Mouse (Mus musculus) limb, embryonic 15.5 days (tissue): ENCODE measurements at regions not wholly inside any gene's neighbourhood (a gene's known extent, or its start where the extent isn't known, plus 50 kb on each side); places are given as distances from the start of the nearest gene placed in this dataset.

ENCODE experiments used
- ATAC-seq: fragments of 200-750 bp; cut with Nextera tagmentation; 2 replicates; pipeline ENCODE4 v1.8.0; 2017; ENCODE audit warnings: low read depth, moderate TSS enrichment; ENCODE audit not compliant: insufficient number of reproducible peaks, low FRiP score, low TSS enrichment
- H3K27ac ChIP-seq: fragments of 300-500 bp; sonication (generic); 2 replicates; pipeline ENCODE4 v1.5.1; 2015; ENCODE audit warnings: moderate library complexity, mild to moderate bottlenecking, inconsistent platforms
- H3K27me3 ChIP-seq: fragments of 300-500 bp; sonication (generic); 2 replicates; pipeline ENCODE4 v1.6.1; 2015; ENCODE audit warnings: inconsistent platforms
- H3K36me3 ChIP-seq: fragments of 300-500 bp; sonication (generic); 2 replicates; pipeline ENCODE4 v1.6.1; 2015; ENCODE audit warnings: inconsistent platforms
- H3K4me1 ChIP-seq: fragments of 300-500 bp; sonication (generic); 2 replicates; pipeline ENCODE4 v1.6.1; 2015; ENCODE audit warnings: inconsistent platforms
- H3K4me2 ChIP-seq: fragments of 300-500 bp; sonication (generic); 2 replicates; pipeline ENCODE4 v1.6.1; 2015; ENCODE audit warnings: mild to moderate bottlenecking, inconsistent platforms
- H3K4me3 ChIP-seq: fragments of 300-500 bp; sonication (generic); 2 replicates; pipeline ENCODE4 v1.5.1; 2015; ENCODE audit warnings: mild to moderate bottlenecking, inconsistent platforms
- H3K9ac ChIP-seq: fragments of 300-500 bp; sonication (generic); 2 replicates; pipeline ENCODE4 v1.6.1; 2015; ENCODE audit warnings: inconsistent platforms
- H3K9me3 ChIP-seq: fragments of 300-500 bp; sonication (generic); 2 replicates; pipeline ENCODE4 v1.6.1; 2016; ENCODE audit warnings: inconsistent platforms
- WGBS: fragments of 180-500 bp; shearing (Covaris S2); methylation state at CpG from one replicate; pipeline ENCODE4 v1.1.7; 2015; 5-methylcytosine and 5-hydroxymethylcytosine counted together

DNA sequence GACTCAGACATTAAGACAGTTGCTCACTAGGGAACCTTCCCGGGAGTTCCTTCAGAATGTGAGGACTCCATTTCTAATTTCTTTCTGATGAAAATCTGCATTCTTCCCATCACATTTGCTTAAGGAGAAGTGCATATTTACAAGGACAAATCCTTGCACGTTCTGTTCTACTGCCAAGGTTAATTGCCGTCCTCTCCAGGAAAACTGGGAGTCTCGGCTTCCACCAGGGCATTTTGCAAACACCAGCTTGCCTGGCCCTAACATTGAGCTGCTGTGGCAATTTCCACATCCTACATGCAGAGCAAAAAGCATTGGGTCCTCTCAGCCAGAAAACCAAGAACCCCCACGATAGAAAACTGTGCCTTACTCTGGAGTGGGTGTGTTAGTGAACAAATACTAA, 91.5 kb upstream of the Noct start:
- Histone ChIP-seq H3K9me3 (no peaks in the 10 kb centered on the region), H3K4me1 (peaks cover 9% of the 10 kb centered on the region; the same call in 1 of the 2 replicates), H3K27me3 (no peaks in the 10 kb centered on the region), H3K4me3 (no peak overlapping the region), H3K36me3 (no peaks in the 10 kb centered on the region), H3K9ac (no peak overlapping the region), H3K27ac (no peak overlapping the region), H3K4me2 (no peak overlapping the region)
- no peak for ATAC-seq
- 68% methylated on average over 5 of the region's 5 CpGs for WGBS

DNA sequence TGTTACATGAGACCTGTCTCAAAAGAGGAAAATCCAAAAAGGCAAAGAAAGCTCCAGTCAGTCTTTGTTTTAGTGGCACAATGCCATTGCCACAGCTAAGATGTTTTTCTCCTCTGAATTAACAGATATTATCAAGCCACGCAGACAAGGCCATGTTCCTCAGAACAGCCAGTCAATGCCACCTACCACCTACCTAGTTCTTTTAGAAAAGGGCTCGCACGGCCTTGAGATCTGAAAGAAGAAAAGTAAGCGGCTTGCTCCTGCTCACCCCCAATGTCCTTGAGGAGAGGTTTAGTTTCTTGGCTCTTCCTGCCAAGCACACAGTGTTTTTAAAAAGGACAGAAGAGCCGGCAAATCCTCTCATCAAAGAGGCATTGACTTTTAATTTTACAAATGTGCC, 88.7 kb upstream of the Noct start:
- Histone ChIP-seq H3K4me2 (no peak overlapping the region), H3K27ac (0 out of 2 replicates have a peak overlapping the region, but pooled peaks have one; percentile 69), H3K36me3 (no peaks in the 10 kb centered on the region), H3K27me3 (no peaks in the 10 kb centered on the region), H3K9me3 (no peaks in the 10 kb centered on the region), H3K4me3 (no peak overlapping the region), H3K9ac (no peak overlapping the region), H3K4me1 (peaks cover 9% of the 10 kb centered on the region; the same call in 1 of the 2 replicates)
- no peak for ATAC-seq
- WGBS = 65% methylated on average over 5 of the region's 5 CpGs

DNA sequence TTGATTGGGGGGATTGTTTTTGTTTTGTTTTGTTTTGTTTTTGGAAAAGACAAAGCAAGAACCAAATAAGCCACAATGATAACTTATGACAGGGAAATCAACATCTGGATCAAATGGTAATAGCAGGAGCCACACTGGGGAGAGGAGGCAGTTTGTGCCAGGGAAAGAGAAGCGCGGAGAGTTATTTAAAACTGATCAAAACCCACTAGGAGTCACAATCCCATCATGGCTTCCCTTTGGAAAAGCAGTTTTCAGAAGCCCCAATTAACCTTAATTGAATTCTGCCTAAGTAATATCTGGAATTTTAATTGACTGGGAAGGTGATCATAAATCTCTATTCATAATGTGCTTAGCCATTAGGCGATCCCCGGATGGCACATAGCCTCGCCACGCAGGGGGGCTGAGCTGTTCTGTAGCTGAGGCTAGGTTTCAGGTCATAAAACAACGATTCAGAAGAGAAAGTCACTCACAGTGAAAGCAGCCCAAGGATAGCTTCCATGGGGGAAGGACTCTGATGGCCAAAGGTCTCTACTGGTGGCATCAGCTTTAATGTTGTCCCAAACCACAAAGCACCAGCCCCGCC, 86.4 kb upstream of the Noct start:
- Histone ChIP-seq H3K4me2 (no peak overlapping the region), H3K9ac (no peak overlapping the region), H3K27ac (no peak overlapping the region), H3K27me3 (no peaks in the 10 kb centered on the region), H3K4me1 (peaks cover 9% of the 10 kb centered on the region; the same call in 1 of the 2 replicates), H3K36me3 (no peaks in the 10 kb centered on the region), H3K9me3 (no peaks in the 10 kb centered on the region), H3K4me3 (no peak overlapping the region)
- WGBS = 47% methylated on average over 8 of the region's 8 CpGs
- ATAC-seq = no peak

DNA sequence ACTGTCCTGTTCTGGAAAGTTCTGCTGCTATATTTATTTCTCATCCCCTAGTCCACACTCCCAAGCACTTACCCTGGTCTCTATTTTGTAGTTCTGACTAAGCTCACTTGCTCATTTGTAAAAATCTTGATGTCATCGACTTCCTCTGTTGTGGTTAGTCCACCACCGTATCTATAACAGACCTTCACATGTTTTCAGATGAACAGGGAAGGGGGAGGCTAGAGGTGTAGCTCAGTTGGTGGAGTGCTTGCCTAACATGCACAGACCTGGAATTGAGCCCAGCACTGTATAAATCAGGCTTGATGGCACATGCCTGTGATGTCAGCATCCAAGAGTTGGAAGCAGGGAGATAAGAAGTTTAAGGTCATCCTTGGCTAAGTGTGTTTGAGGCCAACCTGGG, 78.3 kb upstream of the Noct start:
- Histone ChIP-seq H3K4me3 (no peak overlapping the region), H3K27me3 (no peaks in the 10 kb centered on the region), H3K9me3 (no peaks in the 10 kb centered on the region), H3K4me2 (no peak overlapping the region), H3K27ac (no peak overlapping the region), H3K9ac (no peak overlapping the region), H3K36me3 (no peaks in the 10 kb centered on the region), H3K4me1 (no peaks in the 10 kb centered on the region)
- ATAC-seq = no peak
- 74% methylated on average over 2 of the region's 2 CpGs for WGBS

DNA sequence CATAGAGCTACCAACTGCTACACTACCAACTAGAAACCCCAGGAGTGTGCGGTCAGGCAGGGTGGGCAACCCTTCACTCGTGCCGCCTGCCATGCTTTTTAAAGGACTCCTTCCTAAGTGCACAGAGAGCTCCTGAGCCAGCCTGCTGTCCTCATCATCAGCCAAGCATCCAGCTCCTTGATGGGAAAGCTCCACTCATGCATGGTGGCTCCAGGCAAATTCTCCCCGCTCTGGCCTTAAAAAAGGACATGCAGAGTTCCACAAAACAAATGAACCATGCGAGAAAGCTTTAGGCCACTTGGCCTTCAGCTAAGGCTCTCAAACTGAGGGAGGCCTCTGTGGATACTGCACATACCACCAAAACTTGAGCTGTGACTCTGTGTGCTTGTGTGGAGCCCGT, 74.2 kb upstream of the Noct start:
- H3K9me3 ChIP-seq = no peaks in the 10 kb centered on the region
- H3K4me2 ChIP-seq = no peak overlapping the region
- no peak overlapping the region for H3K9ac ChIP-seq
- H3K27me3 ChIP-seq = no peaks in the 10 kb centered on the region
- no peak for ATAC-seq
- WGBS = 90% methylated on average over 6 of the region's 6 CpGs
- no peak overlapping the region for H3K27ac ChIP-seq
- H3K36me3 ChIP-seq = no peaks in the 10 kb centered on the region
- H3K4me3 ChIP-seq = no peak overlapping the region
- peaks cover 4% of the 10 kb centered on the region; the same call in 1 of the 2 replicates for H3K4me1 ChIP-seq

DNA sequence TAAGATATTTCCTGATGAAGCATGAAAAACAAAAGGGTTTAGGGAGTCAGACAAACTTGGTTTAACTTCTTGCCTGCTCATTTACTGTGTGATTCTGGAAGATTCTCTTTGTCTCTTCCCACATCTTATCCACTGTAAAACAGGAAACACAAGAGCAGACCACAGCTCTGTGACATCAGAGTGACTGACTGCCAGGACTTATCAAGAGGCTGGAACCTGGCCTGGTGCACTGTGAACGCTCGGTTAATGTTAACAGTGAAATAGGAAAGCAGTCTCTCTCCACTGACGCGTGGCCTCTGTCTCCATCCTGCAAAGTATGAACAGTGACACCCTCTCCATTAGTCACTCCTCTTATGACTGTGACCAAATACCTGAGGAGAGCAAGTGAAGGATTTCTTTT, 73.1 kb upstream of the Noct start:
- Histone ChIP-seq H3K9me3 (no peaks in the 10 kb centered on the region), H3K4me1 (peaks cover 11% of the 10 kb centered on the region), H3K36me3 (no peaks in the 10 kb centered on the region), H3K4me2 (no peak overlapping the region), H3K9ac (no peak overlapping the region), H3K4me3 (no peak overlapping the region), H3K27ac (no peak overlapping the region), H3K27me3 (no peaks in the 10 kb centered on the region)
- WGBS = 75% methylated on average over 4 of the region's 4 CpGs
- no peak for ATAC-seq

DNA sequence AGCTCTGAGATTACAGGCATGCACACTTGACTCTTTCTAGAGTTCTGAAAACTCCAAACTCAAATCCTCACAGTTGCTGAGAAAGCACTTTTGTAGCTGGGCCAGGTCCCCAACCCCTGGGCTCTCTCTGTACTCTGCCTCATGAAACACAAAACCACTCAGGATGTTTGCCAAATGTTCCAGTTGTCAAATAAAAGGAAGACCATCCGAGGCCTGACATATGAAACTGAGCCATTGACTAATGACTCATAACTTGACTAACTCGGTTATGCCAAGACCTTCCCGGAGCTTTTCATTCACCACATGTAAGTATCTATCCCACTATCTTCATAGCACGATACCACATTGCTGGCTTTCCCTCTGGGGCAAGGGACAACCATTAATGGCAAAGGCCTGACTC, 68.6 kb upstream of the Noct start:
- H3K4me3 ChIP-seq = no peak overlapping the region
- WGBS = 26% methylated on average over 4 of the region's 4 CpGs
- H3K9me3 ChIP-seq = no peaks in the 10 kb centered on the region
- ATAC-seq = peak; percentile 53
- H3K36me3 ChIP-seq = no peaks in the 10 kb centered on the region
- no peak overlapping the region for H3K9ac ChIP-seq
- H3K27ac ChIP-seq = peak overlapping the region; percentile 63
- peaks cover 23% of the 10 kb centered on the region for H3K4me1 ChIP-seq
- no peak overlapping the region for H3K4me2 ChIP-seq
- no peaks in the 10 kb centered on the region for H3K27me3 ChIP-seq

DNA sequence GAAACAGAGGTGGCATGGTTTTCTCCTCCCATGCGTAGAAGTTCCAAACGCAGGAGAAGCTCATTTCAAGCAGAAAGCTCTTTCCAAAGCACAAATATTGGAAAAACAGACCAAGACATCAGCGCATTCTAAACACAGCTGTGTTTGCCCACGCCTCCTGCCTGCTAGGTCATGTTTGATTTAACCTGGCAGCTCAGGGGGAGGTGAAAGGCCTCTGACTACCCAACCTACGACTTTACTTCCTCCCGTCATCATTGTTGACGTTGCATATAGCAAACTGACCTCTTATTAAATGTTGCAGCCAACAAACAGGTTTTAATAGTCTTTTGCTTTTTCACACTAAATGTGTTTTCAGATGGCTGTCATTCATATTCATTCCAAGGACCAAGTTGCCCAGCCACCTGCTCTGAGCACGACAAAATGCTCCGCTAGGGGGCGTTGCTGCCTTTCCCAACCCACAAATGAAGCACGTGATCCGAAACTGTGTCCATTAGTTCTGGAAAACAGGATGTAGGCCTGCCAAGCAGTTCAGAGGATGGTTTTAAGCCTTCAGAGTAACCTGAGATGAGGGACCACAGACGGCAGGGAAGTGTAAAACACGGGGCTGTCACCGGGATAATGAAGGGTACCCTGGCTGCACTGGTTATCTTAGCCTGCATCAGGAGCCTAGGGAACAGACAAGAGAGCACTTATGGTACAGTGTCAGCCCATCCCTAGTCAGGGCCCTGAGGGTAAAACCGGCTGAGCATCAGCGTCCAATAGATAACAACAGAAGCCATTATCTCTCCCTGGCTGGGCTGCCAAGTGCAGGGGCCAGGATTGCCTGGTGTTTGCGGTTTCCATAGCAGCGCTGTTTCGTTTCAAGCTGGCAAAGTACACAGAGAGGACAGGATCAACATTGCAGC, 67.6 kb upstream of the Noct start:
- Histone ChIP-seq H3K4me3 (no peak overlapping the region), H3K9ac (no peak overlapping the region), H3K9me3 (no peaks in the 10 kb centered on the region), H3K4me1 (peaks cover 23% of the 10 kb centered on the region), H3K27me3 (no peaks in the 10 kb centered on the region), H3K36me3 (no peaks in the 10 kb centered on the region), H3K27ac (peak overlapping the region; percentile 63), H3K4me2 (no peak overlapping the region)
- 38% methylated on average over 20 of the region's 20 CpGs for WGBS
- ATAC-seq = no peak

DNA sequence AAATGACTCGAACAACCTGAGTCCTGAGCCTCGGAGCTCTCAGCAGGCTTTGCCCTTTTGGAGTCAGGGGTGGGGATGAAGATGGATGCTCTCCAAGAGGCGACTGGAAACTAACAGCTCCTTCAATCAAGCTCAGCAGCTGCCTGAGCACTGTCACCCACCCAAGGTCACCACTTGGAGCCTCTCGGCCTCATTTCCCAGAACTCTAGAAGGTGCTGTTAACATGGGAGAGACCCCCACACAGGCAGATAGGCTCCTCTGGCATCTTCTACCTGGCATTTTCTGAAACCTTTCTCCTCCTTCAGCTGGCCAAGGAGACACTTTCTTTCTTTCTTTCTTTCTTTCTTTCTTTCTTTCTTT, 67.0 kb upstream of the Noct start:
- Histone ChIP-seq H3K27me3 (no peaks in the 10 kb centered on the region), H3K36me3 (no peaks in the 10 kb centered on the region), H3K4me1 (peaks cover 23% of the 10 kb centered on the region), H3K4me2 (no peak overlapping the region), H3K4me3 (no peak overlapping the region), H3K27ac (no peak overlapping the region), H3K9ac (no peak overlapping the region), H3K9me3 (no peaks in the 10 kb centered on the region)
- no peak for ATAC-seq
- 49% methylated on average over 4 of the region's 4 CpGs for WGBS

DNA sequence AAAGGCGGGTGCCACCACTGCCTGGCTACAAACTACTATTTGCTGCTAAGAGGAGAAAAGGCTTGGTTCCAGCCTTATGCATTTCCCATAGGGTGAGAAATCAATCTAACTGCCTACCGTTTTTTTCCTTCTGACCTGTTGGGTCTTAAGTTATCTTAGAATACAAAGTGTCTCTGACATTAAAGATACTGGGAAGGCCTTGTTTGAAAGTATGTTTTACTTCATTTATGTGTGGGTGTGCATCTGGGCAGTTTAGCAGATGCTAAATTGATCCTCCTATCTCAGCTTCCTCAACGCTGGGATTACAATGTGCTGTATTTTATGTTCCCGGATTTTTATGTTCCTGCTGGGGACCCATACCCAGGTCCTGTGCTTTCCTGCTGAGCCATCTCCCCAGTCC, 65.8 kb upstream of the Noct start:
- no peak overlapping the region for H3K4me2 ChIP-seq
- no peak for ATAC-seq
- H3K27me3 ChIP-seq = no peaks in the 10 kb centered on the region
- WGBS = 51% methylated on average over 4 of the region's 4 CpGs
- no peak overlapping the region for H3K4me3 ChIP-seq
- H3K36me3 ChIP-seq = no peaks in the 10 kb centered on the region
- no peak overlapping the region for H3K9ac ChIP-seq
- H3K9me3 ChIP-seq = no peaks in the 10 kb centered on the region
- H3K27ac ChIP-seq = no peak overlapping the region
- H3K4me1 ChIP-seq = peaks cover 23% of the 10 kb centered on the region

DNA sequence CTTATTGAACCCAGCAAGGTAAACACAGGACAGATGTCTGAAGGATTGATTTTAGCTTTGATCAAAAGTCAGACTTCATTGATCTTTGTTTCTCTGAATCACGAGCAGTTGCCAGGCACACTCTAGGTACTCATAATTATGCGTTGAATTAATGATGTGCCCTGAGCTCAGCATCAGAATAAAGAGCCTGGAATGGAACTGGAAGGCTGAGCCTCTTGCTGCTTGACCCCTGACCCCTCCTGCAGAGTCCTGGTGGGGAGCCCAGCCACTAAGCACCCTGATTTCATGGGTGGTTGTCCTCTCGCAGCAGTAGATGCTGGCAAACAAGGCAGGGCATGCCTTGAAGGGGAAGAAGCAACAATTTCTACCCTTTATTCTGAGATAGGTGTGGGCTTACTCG, 64.9 kb upstream of the Noct start:
- H3K4me3 ChIP-seq = no peak overlapping the region
- H3K27ac ChIP-seq = no peak overlapping the region
- 38% methylated on average over 4 of the region's 4 CpGs for WGBS
- H3K9ac ChIP-seq = no peak overlapping the region
- ATAC-seq = no peak
- no peaks in the 10 kb centered on the region for H3K27me3 ChIP-seq
- H3K4me1 ChIP-seq = peaks cover 23% of the 10 kb centered on the region
- no peaks in the 10 kb centered on the region for H3K9me3 ChIP-seq
- H3K36me3 ChIP-seq = no peaks in the 10 kb centered on the region
- no peak overlapping the region for H3K4me2 ChIP-seq

DNA sequence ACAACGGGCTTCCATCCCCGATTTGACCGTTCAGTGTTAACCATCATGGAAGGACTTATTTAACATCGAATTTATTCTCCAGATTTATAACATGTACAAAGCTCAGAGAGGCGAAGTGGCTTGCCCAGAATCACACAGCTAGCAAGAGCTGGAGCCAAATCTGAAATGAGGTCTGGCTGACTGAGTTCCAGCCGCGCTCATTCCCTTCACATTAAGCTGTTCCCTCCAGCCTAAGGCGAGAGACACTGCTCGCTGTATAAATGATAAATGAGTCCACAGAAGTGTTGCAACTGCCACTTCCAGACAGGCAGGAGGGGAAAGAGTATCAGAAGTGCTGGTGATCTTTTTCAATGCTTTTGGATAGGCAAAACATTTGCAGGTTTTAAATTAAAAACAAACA, 64.4 kb upstream of the Noct start:
- ATAC-seq = no peak
- Histone ChIP-seq H3K27ac (no peak overlapping the region), H3K4me1 (peaks cover 21% of the 10 kb centered on the region), H3K27me3 (no peaks in the 10 kb centered on the region), H3K9me3 (no peaks in the 10 kb centered on the region), H3K36me3 (no peaks in the 10 kb centered on the region), H3K9ac (no peak overlapping the region), H3K4me2 (no peak overlapping the region), H3K4me3 (no peak overlapping the region)
- 40% methylated on average over 9 of the region's 9 CpGs for WGBS
